Mouse (Mus musculus) kidney, adult 2 months (tissue): ENCODE data around the gene Cic.

Experiments
- CTCF ChIP-seq: fragments of 200-500 bp; conservative IDR thresholded peaks from 2 replicates; pipeline ENCODE4 v1.5.1; 2011; ENCODE audit warnings: low read depth, mild to moderate bottlenecking, control low read depth, low read length, moderate library complexity, mixed read lengths; ENCODE audit not compliant: insufficient read depth, insufficient read length
- POLR2A ChIP-seq: fragments of 200-500 bp; IDR thresholded peaks from one replicate; pipeline ENCODE4 v1.6.1; 2011; ENCODE audit warnings: low read depth, low read length, control low read depth

- TF ChIP-seq CTCF: no peak
- TF ChIP-seq POLR2A: no peak
These were observed 36.1 kb downstream of the Cic start for GRCm38 (mm10) chr7:25303685-25304006.
